Mouse (Mus musculus) T-helper 1 cell (primary cell): ENCODE results near the gene Ctdsp1.

Experiments used
- in situ Hi-C: fragments of 300-600 bp; cut with MboI, MseI; formaldehyde crosslinking; loops from one replicate; pipeline ENCODE4 v1.15.1; 2025; ENCODE audit warnings: high pct_unique_total_duplicates

The Ctdsp1 gene

DNA sequence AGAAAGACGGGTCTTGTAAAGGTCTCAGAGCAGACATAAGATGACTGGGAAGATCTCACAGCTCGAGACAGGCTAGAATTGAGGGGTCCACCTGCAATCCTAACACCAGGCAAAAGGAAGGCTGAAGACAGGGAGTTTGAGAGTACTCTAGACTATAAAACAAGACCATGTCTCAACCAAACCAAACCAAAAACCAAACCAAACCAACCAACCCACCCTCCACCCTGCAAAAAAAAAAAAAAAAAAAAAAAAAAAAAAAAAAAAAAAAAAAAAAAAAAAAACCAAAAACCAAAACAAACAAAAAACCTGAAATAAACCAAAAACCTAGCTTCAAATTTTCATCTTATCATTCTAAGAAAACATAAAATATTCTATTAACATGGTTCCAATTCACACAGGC, 53.2 kb downstream of the Ctdsp1 start:
- in situ Hi-C loops: no loop called here
